Mouse (Mus musculus): ENCODE results near the gene Sumf1. TPM values are rescaled to one million over a fixed set of nuclear protein-coding genes. Genes with fewer than 3 reads are reported as not detected.

Gene Sumf1
- total and polyA plus RNA-seq, 3 experiments, result 11.0 to 13.5 (median 12.1) TPM

DNA sequence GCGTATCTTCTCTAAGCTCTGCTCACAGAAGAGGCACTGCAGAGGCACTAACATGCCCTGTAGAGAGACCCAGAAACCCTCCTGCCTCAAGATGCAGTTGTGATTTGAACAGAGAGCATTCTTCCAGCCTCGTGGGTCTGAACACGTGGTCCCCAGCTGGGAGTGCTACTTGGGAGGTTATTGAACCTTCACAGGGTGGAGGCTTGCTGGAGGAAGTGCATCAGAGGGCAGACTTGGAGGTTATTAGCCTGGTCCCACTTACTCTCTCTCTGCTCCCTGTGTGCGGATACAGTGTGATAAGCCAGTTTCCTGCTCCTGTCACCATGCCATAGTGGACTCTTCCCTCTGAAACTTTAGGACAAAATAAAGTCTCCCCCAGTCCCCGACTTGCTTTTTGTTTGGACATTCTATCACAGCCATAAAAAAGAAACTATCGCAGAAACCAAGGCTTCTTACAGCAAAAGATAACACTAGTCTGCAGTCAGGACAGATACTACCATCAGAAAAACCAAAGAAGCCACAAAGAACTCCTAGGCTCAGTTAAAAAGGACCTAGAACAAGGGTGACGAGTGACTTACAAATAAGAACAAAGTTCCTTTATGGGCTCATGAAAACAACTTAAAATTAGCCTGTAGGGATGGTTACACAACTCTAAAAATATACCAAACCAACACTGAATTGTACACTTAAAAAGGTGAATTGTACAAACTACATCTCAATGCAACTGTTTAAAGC is 17.3 kb downstream of the Sumf1 start:
- DNase-seq, result no peak
- TF ChIP-seq EP300 (IDR thresholded peaks at IDR 0.05; ENCODE audit: insufficient read depth, low read depth, low read length) (no peak), POLR2A (IDR thresholded peaks at IDR 0.05; ENCODE audit: insufficient read depth, low read depth, low read length) (no peak), CTCF (IDR thresholded peaks at IDR 0.05) (no peak)
- Histone ChIP-seq H3K27me3 (ENCODE audit: control insufficient read depth, insufficient read depth, low read length) (no peaks in the 10 kb centered on the region), H3K79me2 (replicated peaks; ENCODE audit: control insufficient read depth, insufficient read depth, low read length) (no peaks in the 10 kb centered on the region), H3K36me3 (ENCODE audit: control insufficient read depth, insufficient read depth, low read length) (no peaks in the 10 kb centered on the region), H3K9ac (ENCODE audit: low read depth, low read length) (no peak overlapping the region), H3K4me3 (no peak overlapping the region), H3K27ac (no peak overlapping the region), H3K4me1 (ENCODE audit: control insufficient read depth, insufficient read depth, low read length) (no peaks in the 10 kb centered on the region; the same call in 1 of the 2 replicates)
- 53% methylated on average over 7 of the region's 7 CpGs for WGBS
- intact Hi-C loops (cut with DNase I), result no loop called here

DNA sequence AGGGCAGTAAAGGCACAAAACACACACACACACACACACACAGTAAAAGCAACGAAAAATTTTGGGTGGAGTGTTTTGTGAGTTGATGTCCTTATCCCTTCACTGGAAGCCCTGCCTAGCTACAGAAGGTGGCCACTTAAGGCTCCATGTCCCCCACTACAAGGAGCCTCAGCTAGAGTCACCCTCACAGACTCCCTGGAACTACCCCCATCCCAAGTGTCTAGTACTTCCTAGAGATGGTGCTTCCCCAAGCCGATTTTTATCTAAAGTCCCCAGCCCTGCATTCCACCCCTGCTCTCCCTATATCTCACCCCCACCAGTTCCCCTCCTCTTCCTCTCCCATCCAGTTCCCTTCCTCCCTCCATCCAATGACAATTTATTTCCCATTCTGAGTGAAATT is 19.8 kb downstream of the Sumf1 start:
- no peaks in the 10 kb centered on the region for H3K36me3 ChIP-seq (ENCODE audit: control insufficient read depth, insufficient read depth, low read length)
- intact Hi-C loops (cut with DNase I), result no loop called here
- H3K9ac ChIP-seq (ENCODE audit: low read depth, low read length), result no peak overlapping the region
- TF ChIP-seq CTCF (IDR thresholded peaks at IDR 0.05) (no peak), POLR2A (IDR thresholded peaks at IDR 0.05; ENCODE audit: insufficient read depth, low read depth, low read length) (no peak), EP300 (IDR thresholded peaks at IDR 0.05; ENCODE audit: insufficient read depth, low read depth, low read length) (no peak)
- no peaks in the 10 kb centered on the region; the same call in 1 of the 2 replicates for H3K4me1 ChIP-seq (ENCODE audit: control insufficient read depth, insufficient read depth, low read length)
- H3K27ac ChIP-seq, result no peak overlapping the region
- H3K79me2 ChIP-seq (replicated peaks; ENCODE audit: control insufficient read depth, insufficient read depth, low read length), result no peaks in the 10 kb centered on the region
- no peaks in the 10 kb centered on the region for H3K27me3 ChIP-seq (ENCODE audit: control insufficient read depth, insufficient read depth, low read length)
- DNase-seq, result no peak
- WGBS, result 60% methylated on average over 2 of the region's 2 CpGs
- no peak overlapping the region for H3K4me3 ChIP-seq

DNA sequence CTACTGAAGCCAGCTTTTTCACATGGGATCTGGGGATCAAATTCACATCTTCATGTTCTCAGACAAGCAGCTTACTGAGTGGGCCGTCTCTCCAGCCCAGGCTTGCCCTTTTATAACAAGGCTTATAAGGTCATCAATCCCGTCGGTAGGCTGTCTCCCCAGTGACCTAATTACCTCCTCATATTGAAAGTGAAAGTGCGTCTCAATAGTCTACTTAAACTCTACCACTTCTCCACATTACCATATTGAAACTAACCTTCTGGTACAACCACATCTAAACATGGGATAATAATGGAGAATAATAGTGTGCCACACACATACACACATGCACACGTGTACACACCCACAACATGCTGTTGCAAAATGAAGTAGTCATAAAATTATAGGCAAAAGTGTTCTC is 20.4 kb downstream of the Sumf1 start:
- H3K9ac ChIP-seq (ENCODE audit: low read depth, low read length), result no peak overlapping the region
- H3K27me3 ChIP-seq (ENCODE audit: control insufficient read depth, insufficient read depth, low read length), result no peaks in the 10 kb centered on the region
- no peak for DNase-seq
- 84% methylated on average over 5 of the region's 5 CpGs for WGBS
- no peaks in the 10 kb centered on the region for H3K79me2 ChIP-seq (replicated peaks; ENCODE audit: control insufficient read depth, insufficient read depth, low read length)
- no peak overlapping the region for H3K4me3 ChIP-seq
- TF ChIP-seq CTCF (IDR thresholded peaks at IDR 0.05) (no peak), POLR2A (IDR thresholded peaks at IDR 0.05; ENCODE audit: insufficient read depth, low read depth, low read length) (no peak), EP300 (IDR thresholded peaks at IDR 0.05; ENCODE audit: insufficient read depth, low read depth, low read length) (no peak)
- no peak overlapping the region for H3K27ac ChIP-seq
- intact Hi-C loops (cut with DNase I), result no loop called here
- no peaks in the 10 kb centered on the region for H3K36me3 ChIP-seq (ENCODE audit: control insufficient read depth, insufficient read depth, low read length)
- H3K4me1 ChIP-seq (ENCODE audit: control insufficient read depth, insufficient read depth, low read length), result no peaks in the 10 kb centered on the region; the same call in 1 of the 2 replicates

DNA sequence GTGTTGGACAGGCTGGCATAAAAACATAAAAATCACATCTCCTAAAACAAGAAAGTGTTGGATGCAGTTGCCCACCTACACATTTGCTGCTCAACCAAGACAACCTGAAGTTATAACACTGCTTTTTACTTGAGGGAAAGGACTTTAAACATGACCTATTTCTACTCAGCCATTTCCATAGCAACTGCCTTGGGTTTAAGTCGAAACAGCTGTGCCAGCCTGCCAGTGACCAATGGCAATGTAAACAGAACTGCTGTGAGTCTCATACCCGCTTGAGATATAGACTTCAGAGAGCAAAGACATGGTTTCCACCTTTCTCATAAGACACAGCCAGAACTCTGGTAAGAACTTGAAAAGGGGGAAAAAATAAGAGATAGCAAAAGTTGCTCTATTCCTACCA is 24.8 kb downstream of the Sumf1 start:
- Histone ChIP-seq H3K27me3 (ENCODE audit: control insufficient read depth, insufficient read depth, low read length) (no peaks in the 10 kb centered on the region), H3K4me3 (no peak overlapping the region), H3K27ac (no peak overlapping the region), H3K36me3 (ENCODE audit: control insufficient read depth, insufficient read depth, low read length) (no peaks in the 10 kb centered on the region), H3K79me2 (replicated peaks; ENCODE audit: control insufficient read depth, insufficient read depth, low read length) (no peaks in the 10 kb centered on the region), H3K9ac (ENCODE audit: low read depth, low read length) (no peak overlapping the region), H3K4me1 (ENCODE audit: control insufficient read depth, insufficient read depth, low read length) (peaks cover 1% of the 10 kb centered on the region; the same call in 1 of the 2 replicates)
- 78% methylated on average over 2 of the region's 2 CpGs for WGBS
- TF ChIP-seq CTCF (IDR thresholded peaks at IDR 0.05), result no peak
- TF ChIP-seq EP300 (IDR thresholded peaks at IDR 0.05; ENCODE audit: insufficient read depth, low read depth, low read length), result no peak
- no peak for TF ChIP-seq POLR2A (IDR thresholded peaks at IDR 0.05; ENCODE audit: insufficient read depth, low read depth, low read length)
- intact Hi-C loops (cut with DNase I), result no loop called here
- DNase-seq, result no peak

DNA sequence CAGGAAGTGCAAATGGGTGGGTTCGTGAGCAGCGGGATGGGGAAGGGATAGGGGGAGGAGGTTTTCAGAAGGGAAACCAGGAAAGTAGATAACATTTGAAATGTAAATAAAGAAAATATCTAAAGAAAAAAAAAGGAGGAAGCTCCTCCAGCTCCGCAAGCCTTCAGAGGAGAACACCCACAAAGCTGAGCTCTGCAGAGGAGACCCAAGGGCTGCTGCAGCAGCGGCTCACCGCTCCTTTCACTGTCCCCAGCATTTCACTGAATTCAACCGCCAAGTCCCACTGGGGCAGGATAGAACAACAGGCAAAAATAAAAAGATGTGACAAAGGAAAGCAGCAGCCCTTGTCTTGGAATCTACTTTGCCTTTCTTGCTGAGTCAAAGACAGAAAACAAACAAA is 28.5 kb downstream of the Sumf1 start:
- 41% methylated on average over 6 of the region's 6 CpGs for WGBS
- H3K4me3 ChIP-seq, result no peak overlapping the region
- H3K4me1 ChIP-seq (ENCODE audit: control insufficient read depth, insufficient read depth, low read length), result peaks cover 1% of the 10 kb centered on the region; the same call in 1 of the 2 replicates
- H3K36me3 ChIP-seq (ENCODE audit: control insufficient read depth, insufficient read depth, low read length), result no peaks in the 10 kb centered on the region
- H3K79me2 ChIP-seq (replicated peaks; ENCODE audit: control insufficient read depth, insufficient read depth, low read length), result no peaks in the 10 kb centered on the region
- TF ChIP-seq CTCF (IDR thresholded peaks at IDR 0.05) (no peak), EP300 (IDR thresholded peaks at IDR 0.05; ENCODE audit: insufficient read depth, low read depth, low read length) (no peak), POLR2A (IDR thresholded peaks at IDR 0.05; ENCODE audit: insufficient read depth, low read depth, low read length) (no peak)
- no peaks in the 10 kb centered on the region for H3K27me3 ChIP-seq (ENCODE audit: control insufficient read depth, insufficient read depth, low read length)
- intact Hi-C loops (cut with DNase I), result no loop called here
- no peak for DNase-seq
- H3K9ac ChIP-seq (ENCODE audit: low read depth, low read length), result no peak overlapping the region
- no peak overlapping the region for H3K27ac ChIP-seq

DNA sequence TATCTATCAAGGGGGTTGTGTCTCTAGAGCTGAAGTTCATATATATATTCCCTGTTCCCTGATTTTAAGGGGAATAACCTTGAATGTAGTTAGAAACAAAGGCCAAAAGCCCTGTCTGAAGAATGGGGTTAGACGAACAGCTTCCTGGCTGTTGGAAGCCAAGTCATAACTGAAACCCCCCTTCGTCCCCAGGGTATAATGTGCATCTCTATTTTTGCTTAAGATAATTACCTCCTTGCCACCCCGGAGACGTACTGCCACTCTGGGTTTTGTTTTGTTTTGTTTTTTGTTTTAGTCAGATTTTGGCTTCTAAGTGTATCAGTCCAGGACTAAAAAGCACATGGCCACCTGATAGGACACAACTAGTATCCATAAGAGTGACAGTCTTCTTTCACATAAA is 31.1 kb downstream of the Sumf1 start:
- DNase-seq, result no peak
- H3K4me3 ChIP-seq, result no peak overlapping the region
- no peaks in the 10 kb centered on the region for H3K27me3 ChIP-seq (ENCODE audit: control insufficient read depth, insufficient read depth, low read length)
- intact Hi-C loops (cut with DNase I), result no loop called here
- peaks cover 1% of the 10 kb centered on the region; the same call in 1 of the 2 replicates for H3K4me1 ChIP-seq (ENCODE audit: control insufficient read depth, insufficient read depth, low read length)
- no peaks in the 10 kb centered on the region for H3K79me2 ChIP-seq (replicated peaks; ENCODE audit: control insufficient read depth, insufficient read depth, low read length)
- H3K9ac ChIP-seq (ENCODE audit: low read depth, low read length), result no peak overlapping the region
- no peak overlapping the region for H3K27ac ChIP-seq
- TF ChIP-seq EP300 (IDR thresholded peaks at IDR 0.05; ENCODE audit: insufficient read depth, low read depth, low read length) (no peak), CTCF (IDR thresholded peaks at IDR 0.05) (no peak), POLR2A (IDR thresholded peaks at IDR 0.05; ENCODE audit: insufficient read depth, low read depth, low read length) (no peak)
- no peaks in the 10 kb centered on the region for H3K36me3 ChIP-seq (ENCODE audit: control insufficient read depth, insufficient read depth, low read length)
- WGBS, result 86% methylated on average over 4 of the region's 4 CpGs
